21 mouse cellular contexts compared by ENCODE assay signal in genomic region chr9:85432220-85432619, GRCm38 (mm10).
"Had no signal": no experiment of that assay in that cellular context is flagged by ENCODE, and none has a peak within 500 bp of the region (broad histone marks: within the 10 kb centered on the region; RNA-seq: fewer than 3 reads in every experiment).

No protein-coding gene starts in this region.

- ATAC-seq: forebrain, embryonic 13.5 days; forebrain, embryonic 14.5 days; forebrain, embryonic 15.5 days; forebrain, embryonic 16.5 days; forebrain, postnatal 0 days had no signal

- DNase-seq: cerebellum, adult 8-10 months; cerebellum, adult 9-10 months; cerebellum, adult 9-11 months; cerebellum, postnatal 10 days; cerebellum, postnatal 14 days; cerebellum, postnatal 25 days; cerebellum, postnatal 36 days; embryo, embryonic 11 days; forebrain, postnatal 0 days; gastrocnemius, adult 2 months; gastrocnemius, postnatal 10 days; gastrocnemius, postnatal 14 days; gastrocnemius, postnatal 25 days; gastrocnemius, postnatal 36 days; heart, adult 11 months; heart, adult 18-20 months; heart, adult 2 months had no signal
